Mouse (Mus musculus) midbrain, postnatal 0 days (tissue): Measurements from ENCODE around the gene Ptpn14. TPM values are rescaled to one million over a fixed set of nuclear protein-coding genes. Genes with fewer than 3 reads are reported as not detected.

Experiments used
- ATAC-seq: fragments of 200-750 bp; cut with Nextera tagmentation; 2 replicates; pipeline ENCODE4 v1.8.0; 2017; ENCODE audit warnings: moderate number of reproducible peaks, mild to moderate bottlenecking, moderate TSS enrichment, moderate library complexity; ENCODE audit not compliant: low FRiP score
- DNase-seq: peaks from one replicate; pipeline ENCODE4 v3.0.0-alpha.2; 2015; ENCODE audit warnings: low spot score
- H3K27ac ChIP-seq: fragments of 300-500 bp; sonication (generic); 2 replicates; pipeline ENCODE4 v1.5.1; 2014; ENCODE audit warnings: low read depth, mild to moderate bottlenecking, low read length, mixed read lengths
- H3K27me3 ChIP-seq: fragments of 300-500 bp; sonication (generic); 2 replicates; pipeline ENCODE4 v1.6.1; 2014; ENCODE audit warnings: low read length, control low read depth, mixed read lengths; ENCODE audit not compliant: insufficient read depth
- H3K36me3 ChIP-seq: fragments of 300-500 bp; sonication (generic); 2 replicates; pipeline ENCODE4 v1.6.1; 2014; ENCODE audit warnings: low read length, control low read depth, mixed read lengths; ENCODE audit not compliant: insufficient read depth
- H3K4me1 ChIP-seq: fragments of 300-500 bp; sonication (generic); 2 replicates; pipeline ENCODE4 v1.6.1; 2014; ENCODE audit warnings: mild to moderate bottlenecking, control low read depth, antibody characterized with exemption, low read length, mixed read lengths; ENCODE audit not compliant: insufficient read depth
- H3K4me2 ChIP-seq: fragments of 300-500 bp; sonication (generic); 2 replicates; pipeline ENCODE4 v1.6.1; 2014; ENCODE audit warnings: low read depth, mild to moderate bottlenecking, low read length, mixed read lengths; ENCODE audit not compliant: poor library complexity, severe bottlenecking
- H3K4me3 ChIP-seq: fragments of 300-500 bp; sonication (generic); 2 replicates; pipeline ENCODE4 v1.5.1; 2014; ENCODE audit warnings: low read depth, mild to moderate bottlenecking, low read length, moderate library complexity
- H3K9ac ChIP-seq: fragments of 300-500 bp; sonication (generic); replicated peaks from 2 replicates; pipeline ENCODE4 v1.6.1; 2014; ENCODE audit warnings: mild to moderate bottlenecking, low read length, moderate library complexity, mixed read lengths; ENCODE audit not compliant: poor library complexity, severe bottlenecking
- H3K9me3 ChIP-seq: fragments of 300-500 bp; sonication (generic); 2 replicates; pipeline ENCODE4 v1.6.1; 2016; ENCODE audit warnings: low read length, control low read depth
- CTCF ChIP-seq: IDR thresholded peaks from 2 replicates; pipeline ENCODE4 v1.5.1; 2016; ENCODE audit warnings: antibody characterized with exemption, mild to moderate bottlenecking
- WGBS: fragments of 180-500 bp; shearing (Covaris S2); extraction: QIAGEN DNeasy Blood & Tissue Kit; methylation state at CpG from one replicate; pipeline ENCODE4 v1.1.7; 2014; 5-methylcytosine and 5-hydroxymethylcytosine counted together
- polyA plus RNA-seq: library from polyadenylated mRNA; unstranded; fragments of >200 nt; fragmentation: Nextera tagmentation; extraction: Ambion mirVana; gene quantifications from 2 replicates; pipeline ENCODE4 v1.2.1, GENCODE M21; 2015
- total RNA-seq: library from RNA; depleted of rRNA; stranded (reverse); fragments of >200 nt; gene quantifications from 2 replicates; pipeline ENCODE4 v1.2.3, GENCODE M21; 2014

The Ptpn14 gene
- total and polyA plus RNA-seq, 2 experiments from 2014 or later = 1.1 to 6.5 TPM

GRCm38 (mm10) chr1:189830797-189831232, 102.7 kb downstream of the Ptpn14 start:
- 10% methylated on average over 12 of the region's 12 CpGs for WGBS
- DNase-seq (peak; percentile 6), ATAC-seq (no peak)
- Histone ChIP-seq H3K4me1 (no peaks in the 10 kb centered on the region; the same call in 1 of the 2 replicates), H3K27me3 (no peaks in the 10 kb centered on the region), H3K4me2 (no peak overlapping the region), H3K9ac (no peak overlapping the region), H3K36me3 (no peaks in the 10 kb centered on the region), H3K27ac (no peak overlapping the region), H3K4me3 (no peak overlapping the region), H3K9me3 (no peaks in the 10 kb centered on the region)
- TF ChIP-seq CTCF = no peak

- WGBS = 93% methylated on average over 7 of the region's 7 CpGs
- Histone ChIP-seq H3K4me2 (no peak overlapping the region), H3K27ac (no peak overlapping the region), H3K9me3 (no peaks in the 10 kb centered on the region), H3K9ac (no peak overlapping the region), H3K4me3 (no peak overlapping the region), H3K36me3 (no peaks in the 10 kb centered on the region), H3K4me1 (no peaks in the 10 kb centered on the region; the same call in 1 of the 2 replicates), H3K27me3 (no peaks in the 10 kb centered on the region)
- DNase-seq = no peak
- ATAC-seq = no peak
- no peak for TF ChIP-seq CTCF
These were observed 105.3 kb downstream of the Ptpn14 start for GRCm38 (mm10) chr1:189833351-189833750.

- Histone ChIP-seq H3K4me2 (no peak overlapping the region), H3K27me3 (no peaks in the 10 kb centered on the region), H3K9ac (no peak overlapping the region), H3K4me3 (no peak overlapping the region), H3K36me3 (no peaks in the 10 kb centered on the region), H3K9me3 (no peaks in the 10 kb centered on the region), H3K4me1 (no peaks in the 10 kb centered on the region; the same call in 1 of the 2 replicates), H3K27ac (no peak overlapping the region)
- no peak for TF ChIP-seq CTCF
- ATAC-seq (no peak), DNase-seq (no peak)
- WGBS = 60% methylated on average over 13 of the region's 13 CpGs
These were observed 106.1 kb downstream of the Ptpn14 start for GRCm38 (mm10) chr1:189834166-189834565.

GRCm38 (mm10) chr1:189846319-189846718, 118.3 kb downstream of the Ptpn14 start:
- no peaks in the 10 kb centered on the region for H3K9me3 ChIP-seq
- H3K36me3 ChIP-seq = no peaks in the 10 kb centered on the region; the same call in 1 of the 2 replicates
- no peak overlapping the region for H3K4me2 ChIP-seq
- no peaks in the 10 kb centered on the region for H3K27me3 ChIP-seq
- no peak overlapping the region for H3K4me3 ChIP-seq
- no peak for TF ChIP-seq CTCF
- H3K9ac ChIP-seq = no peak overlapping the region
- no peak for ATAC-seq
- H3K4me1 ChIP-seq = no peaks in the 10 kb centered on the region
- no peak overlapping the region for H3K27ac ChIP-seq
- 95% methylated on average over 2 of the region's 2 CpGs for WGBS
- DNase-seq = no peak

- Histone ChIP-seq H3K36me3 (no peaks in the 10 kb centered on the region; the same call in 1 of the 2 replicates), H3K4me2 (no peak overlapping the region), H3K4me1 (no peaks in the 10 kb centered on the region), H3K27ac (no peak overlapping the region), H3K27me3 (no peaks in the 10 kb centered on the region), H3K4me3 (no peak overlapping the region), H3K9me3 (no peaks in the 10 kb centered on the region), H3K9ac (no peak overlapping the region)
- ATAC-seq (no peak), DNase-seq (no peak)
- TF ChIP-seq CTCF = no peak
- 86% methylated on average over 11 of the region's 11 CpGs for WGBS
These were observed 121.5 kb downstream of the Ptpn14 start for GRCm38 (mm10) chr1:189849550-189849949.

- no peaks in the 10 kb centered on the region for H3K27me3 ChIP-seq
- H3K4me2 ChIP-seq = no peak overlapping the region
- H3K4me3 ChIP-seq = no peak overlapping the region
- H3K4me1 ChIP-seq = no peaks in the 10 kb centered on the region
- no peaks in the 10 kb centered on the region for H3K9me3 ChIP-seq
- H3K27ac ChIP-seq = no peak overlapping the region
- 93% methylated on average over 5 of the region's 5 CpGs for WGBS
- no peaks in the 10 kb centered on the region; the same call in 1 of the 2 replicates for H3K36me3 ChIP-seq
- ATAC-seq (no peak), DNase-seq (no peak)
- H3K9ac ChIP-seq = no peak overlapping the region
- no peak for TF ChIP-seq CTCF
These were observed 124.0 kb downstream of the Ptpn14 start for GRCm38 (mm10) chr1:189852051-189852450.
